Mouse (Mus musculus): Measurements from ENCODE around the gene Rhoq. TPM values are rescaled to one million over a fixed set of nuclear protein-coding genes. Genes with fewer than 3 reads are reported as not detected.

The Rhoq gene
- polyA plus RNA-seq, 1 experiment from 2014 or later = 31.1 TPM

GRCm38 (mm10) chr17:86968581-86968980 is 5.7 kb downstream of the Rhoq start:
- H3K4me3 ChIP-seq (ENCODE audit: inconsistent target) = no peak overlapping the region
- 64% methylated on average over 5 of the region's 5 CpGs for WGBS (ENCODE audit: missing documents)
- no peak overlapping the region for H3K27ac ChIP-seq
- H3K79me2 ChIP-seq (ENCODE audit: inconsistent target) = peaks cover 94% of the 10 kb centered on the region
- H3K36me3 ChIP-seq (ENCODE audit: inconsistent target) = peaks cover 4% of the 10 kb centered on the region; the same call in 1 of the 2 replicates

GRCm38 (mm10) chr17:86969582-86969981 is 6.7 kb downstream of the Rhoq start:
- WGBS (ENCODE audit: missing documents) = 24% methylated on average over 5 of the region's 5 CpGs
- peaks cover 94% of the 10 kb centered on the region for H3K79me2 ChIP-seq (ENCODE audit: inconsistent target)
- no peak overlapping the region for H3K4me3 ChIP-seq (ENCODE audit: inconsistent target)
- H3K36me3 ChIP-seq (ENCODE audit: inconsistent target) = peaks cover 7% of the 10 kb centered on the region
- H3K27ac ChIP-seq = no peak overlapping the region

GRCm38 (mm10) chr17:86970026-86970750 is 7.3 kb downstream of the Rhoq start:
- WGBS (ENCODE audit: missing documents) = 91% methylated on average over 15 of the region's 15 CpGs
- peaks cover 13% of the 10 kb centered on the region for H3K36me3 ChIP-seq (ENCODE audit: inconsistent target)
- H3K79me2 ChIP-seq (ENCODE audit: inconsistent target) = peaks cover 94% of the 10 kb centered on the region
- H3K4me3 ChIP-seq (ENCODE audit: inconsistent target) = no peak overlapping the region
- H3K27ac ChIP-seq = no peak overlapping the region

GRCm38 (mm10) chr17:86971036-86971435 is 8.2 kb downstream of the Rhoq start:
- H3K4me3 ChIP-seq (ENCODE audit: inconsistent target) = no peak overlapping the region
- H3K79me2 ChIP-seq (ENCODE audit: inconsistent target) = peaks cover 93% of the 10 kb centered on the region
- no peak overlapping the region for H3K27ac ChIP-seq
- WGBS (ENCODE audit: missing documents) = 74% methylated on average over 5 of the region's 5 CpGs
- H3K36me3 ChIP-seq (ENCODE audit: inconsistent target) = peaks cover 13% of the 10 kb centered on the region

- H3K27ac ChIP-seq = no peak overlapping the region
- WGBS (ENCODE audit: missing documents) = 65% methylated on average over 7 of the region's 7 CpGs
- no peak overlapping the region for H3K4me3 ChIP-seq (ENCODE audit: inconsistent target)
- H3K79me2 ChIP-seq (ENCODE audit: inconsistent target) = peaks cover 89% of the 10 kb centered on the region
- peaks cover 13% of the 10 kb centered on the region for H3K36me3 ChIP-seq (ENCODE audit: inconsistent target)
Measured at GRCm38 (mm10) chr17:86971860-86972259, 9.0 kb downstream of the Rhoq start.

GRCm38 (mm10) chr17:86973097-86973496 is 10.2 kb downstream of the Rhoq start:
- peaks cover 77% of the 10 kb centered on the region; the same call in 1 of the 2 replicates for H3K79me2 ChIP-seq (ENCODE audit: inconsistent target)
- no peak overlapping the region for H3K27ac ChIP-seq
- H3K36me3 ChIP-seq (ENCODE audit: inconsistent target) = peaks cover 13% of the 10 kb centered on the region; the same call in 1 of the 2 replicates
- H3K4me3 ChIP-seq (ENCODE audit: inconsistent target) = no peak overlapping the region
- 64% methylated on average over 2 of the region's 2 CpGs for WGBS (ENCODE audit: missing documents)

- Histone ChIP-seq H3K4me3 (ENCODE audit: inconsistent target) (no peak overlapping the region), H3K36me3 (ENCODE audit: inconsistent target) (peaks cover 24% of the 10 kb centered on the region), H3K79me2 (ENCODE audit: inconsistent target) (peaks cover 61% of the 10 kb centered on the region; the same call in 1 of the 2 replicates), H3K27ac (no peak overlapping the region)
- WGBS (ENCODE audit: missing documents) = 91% methylated on average over 8 of the region's 10 CpGs
Measured at GRCm38 (mm10) chr17:86976387-86976786, 13.5 kb downstream of the Rhoq start.

- Histone ChIP-seq H3K27ac (no peak overlapping the region), H3K4me3 (ENCODE audit: inconsistent target) (no peak overlapping the region), H3K79me2 (ENCODE audit: inconsistent target) (peaks cover 64% of the 10 kb centered on the region; the same call in 1 of the 2 replicates), H3K36me3 (ENCODE audit: inconsistent target) (peaks cover 41% of the 10 kb centered on the region)
- WGBS (ENCODE audit: missing documents) = 30% methylated on average over 6 of the region's 6 CpGs
Measured at GRCm38 (mm10) chr17:86978496-86978895, 15.6 kb downstream of the Rhoq start.

- Histone ChIP-seq H3K27ac (no peak overlapping the region), H3K79me2 (ENCODE audit: inconsistent target) (peaks cover 66% of the 10 kb centered on the region; the same call in 1 of the 2 replicates), H3K36me3 (ENCODE audit: inconsistent target) (peaks cover 34% of the 10 kb centered on the region; the same call in 1 of the 2 replicates), H3K4me3 (ENCODE audit: inconsistent target) (no peak overlapping the region)
- 82% methylated on average over 1 of the region's 1 CpGs for WGBS (ENCODE audit: missing documents)
Measured at GRCm38 (mm10) chr17:86981205-86981604, 18.3 kb downstream of the Rhoq start.

GRCm38 (mm10) chr17:86981701-86982100 is 18.8 kb downstream of the Rhoq start:
- 95% methylated on average over 2 of the region's 2 CpGs for WGBS (ENCODE audit: missing documents)
- Histone ChIP-seq H3K27ac (no peak overlapping the region), H3K4me3 (ENCODE audit: inconsistent target) (no peak overlapping the region), H3K36me3 (ENCODE audit: inconsistent target) (peaks cover 34% of the 10 kb centered on the region; the same call in 1 of the 2 replicates), H3K79me2 (ENCODE audit: inconsistent target) (peaks cover 68% of the 10 kb centered on the region; the same call in 1 of the 2 replicates)

- Histone ChIP-seq H3K4me3 (ENCODE audit: inconsistent target) (no peak overlapping the region), H3K79me2 (ENCODE audit: inconsistent target) (peaks cover 74% of the 10 kb centered on the region; the same call in 1 of the 2 replicates), H3K36me3 (ENCODE audit: inconsistent target) (peaks cover 34% of the 10 kb centered on the region; the same call in 1 of the 2 replicates), H3K27ac (no peak overlapping the region)
- WGBS (ENCODE audit: missing documents) = 90% methylated on average over 9 of the region's 9 CpGs
Measured at GRCm38 (mm10) chr17:86982497-86982896, 19.6 kb downstream of the Rhoq start.

- H3K27ac ChIP-seq = no peak overlapping the region
- peaks cover 17% of the 10 kb centered on the region; the same call in 1 of the 2 replicates for H3K36me3 ChIP-seq (ENCODE audit: inconsistent target)
- peaks cover 95% of the 10 kb centered on the region; the same call in 1 of the 2 replicates for H3K79me2 ChIP-seq (ENCODE audit: inconsistent target)
- no peak overlapping the region for H3K4me3 ChIP-seq (ENCODE audit: inconsistent target)
- WGBS (ENCODE audit: missing documents) = 78% methylated on average over 17 of the region's 17 CpGs
Measured at GRCm38 (mm10) chr17:86986449-86987138, 23.7 kb downstream of the Rhoq start.

- WGBS (ENCODE audit: missing documents) = 88% methylated on average over 4 of the region's 5 CpGs
- H3K36me3 ChIP-seq (ENCODE audit: inconsistent target) = peaks cover 4% of the 10 kb centered on the region; the same call in 1 of the 2 replicates
- H3K79me2 ChIP-seq (ENCODE audit: inconsistent target) = peaks cover 93% of the 10 kb centered on the region; the same call in 1 of the 2 replicates
- no peak overlapping the region for H3K4me3 ChIP-seq (ENCODE audit: inconsistent target)
- H3K27ac ChIP-seq = no peak overlapping the region
Measured at GRCm38 (mm10) chr17:86988161-86988560, 25.3 kb downstream of the Rhoq start.

GRCm38 (mm10) chr17:86988601-86989184 is 25.8 kb downstream of the Rhoq start:
- Histone ChIP-seq H3K27ac (no peak overlapping the region), H3K36me3 (ENCODE audit: inconsistent target) (peaks cover under 1% of the 10 kb centered on the region; the same call in 1 of the 2 replicates), H3K79me2 (ENCODE audit: inconsistent target) (peaks cover 94% of the 10 kb centered on the region; the same call in 1 of the 2 replicates), H3K4me3 (ENCODE audit: inconsistent target) (no peak overlapping the region)
- WGBS (ENCODE audit: missing documents) = 67% methylated on average over 6 of the region's 6 CpGs
